Mouse (Mus musculus): ENCODE data around the gene Eif2b5. TPM values are rescaled to one million over a fixed set of nuclear protein-coding genes. Genes with fewer than 3 reads are reported as not detected.

Gene Eif2b5
- total RNA-seq, 2 experiments from 2014 or later, result 56.4 to 66.8 TPM

Other genes with a start within 250 kb of the Eif2b5 start
- 10 to 100 TPM; 43.9 to 54.0 TPM for gene Parl, start 196.4 kb upstream of the Eif2b5 start, total RNA-seq (2021)
- gene Cyp2ab1, start 173.4 kb upstream of the Eif2b5 start, total RNA-seq (2021), result not detected
- 100 to 1,000 TPM; 167 to 264 TPM for gene Abcc5, start 72.4 kb upstream of the Eif2b5 start, total RNA-seq (2021)
- 10 to 100 TPM; 63.5 to 75.7 TPM for gene Dvl3, start 18.2 kb downstream of the Eif2b5 start, total RNA-seq (2021)
- gene Ap2m1, start 36.7 kb downstream of the Eif2b5 start, total RNA-seq (2021), result 100 to 1,000 TPM; 792 to 907 TPM
- 100 to 1,000 TPM in 1 of 2 experiments, 10 to 100 TPM in 1; 88.3 to 102 TPM for gene Abcf3, start 49.8 kb downstream of the Eif2b5 start, total RNA-seq (2021)
- 10 to 100 TPM; 43.0 to 63.7 TPM for gene Vwa5b2, start 90.7 kb downstream of the Eif2b5 start, total RNA-seq (2021)
- 1 to 10 TPM; 1.4 to 2.0 TPM for gene Eef1akmt4, start 112.8 kb downstream of the Eif2b5 start, total RNA-seq (2021)
- gene Gm49333, start 112.8 kb downstream of the Eif2b5 start, total RNA-seq (2021), result not detected
- gene Alg3, start 112.9 kb downstream of the Eif2b5 start, total RNA-seq (2021), result 10 to 100 TPM; 14.5 to 14.6 TPM
- 100 to 1,000 TPM; 166 to 199 TPM for gene Camk2n2, start 122.5 kb downstream of the Eif2b5 start, total RNA-seq (2021)
- 10 to 100 TPM; 19.4 to 28.5 TPM for gene Ece2, start 131.0 kb downstream of the Eif2b5 start, total RNA-seq (2021)
- 100 to 1,000 TPM; 214 to 240 TPM for gene Psmd2, start 152.8 kb downstream of the Eif2b5 start, total RNA-seq (2021)
- 100 to 1,000 TPM; 281 to 286 TPM for gene Eif4g1, start 169.5 kb downstream of the Eif2b5 start, total RNA-seq (2021)
- 100 to 1,000 TPM; 303 to 372 TPM for gene Fam131a, start 194.4 kb downstream of the Eif2b5 start, total RNA-seq (2021)
- gene Polr2h, start 218.8 kb downstream of the Eif2b5 start, total RNA-seq (2021), result 10 to 100 TPM; 21.7 to 25.5 TPM
- gene Clcn2, start 218.9 kb downstream of the Eif2b5 start, total RNA-seq (2021), result 10 to 100 TPM; 59.1 to 72.2 TPM
- gene Chrd, start 234.3 kb downstream of the Eif2b5 start, total RNA-seq (2021), result 10 to 100 TPM; 33.6 to 46.4 TPM
- 1 to 10 TPM; 2.9 to 7.8 TPM for gene Thpo, start 235.7 kb downstream of the Eif2b5 start, total RNA-seq (2021)

Data from left cerebral cortex, postnatal 36 days (tissue).